Mouse (Mus musculus) fat pad, adult 2 months (tissue): ENCODE results near the gene Ech1.
A peak's percentile ranks its signal among the peaks of the same experiment; 100 is the strongest.

Experiments
- DNase-seq: peaks from one replicate; pipeline ENCODE4 v3.0.0-alpha.2; 2011; ENCODE audit warnings: low read depth, low spot score; ENCODE audit errors: extremely low read depth

Ech1 gene

DNA sequence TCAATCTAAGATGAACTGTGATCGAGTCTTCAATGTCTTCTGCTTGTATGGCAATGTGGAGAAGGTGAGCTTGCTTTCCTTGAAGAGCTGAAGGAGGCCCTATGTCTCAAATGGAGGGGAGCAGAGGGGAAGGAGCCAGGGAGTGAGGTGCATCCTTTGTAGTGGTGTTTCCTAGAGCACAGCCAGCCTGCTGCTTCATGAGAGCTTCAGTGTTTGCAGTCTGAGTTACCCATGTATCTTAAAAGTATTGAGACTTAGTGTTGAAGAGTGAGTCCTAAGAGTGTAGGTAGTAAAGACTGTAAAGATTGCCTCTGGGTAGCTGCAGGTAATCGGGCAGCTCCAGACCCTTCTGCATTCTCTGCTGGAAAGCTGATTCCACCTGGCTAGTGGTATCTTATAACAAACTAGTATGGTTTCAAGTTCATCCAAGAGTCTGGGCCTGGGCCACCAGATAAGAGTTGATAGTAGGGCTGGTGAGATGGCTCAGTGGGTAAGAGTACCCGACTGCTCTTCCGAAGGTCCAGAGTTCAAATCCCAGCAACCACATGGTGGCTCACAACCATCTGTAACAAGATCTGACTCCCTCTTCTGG is 6.1 kb upstream of the Ech1 start:
- no peak for DNase-seq

DNA sequence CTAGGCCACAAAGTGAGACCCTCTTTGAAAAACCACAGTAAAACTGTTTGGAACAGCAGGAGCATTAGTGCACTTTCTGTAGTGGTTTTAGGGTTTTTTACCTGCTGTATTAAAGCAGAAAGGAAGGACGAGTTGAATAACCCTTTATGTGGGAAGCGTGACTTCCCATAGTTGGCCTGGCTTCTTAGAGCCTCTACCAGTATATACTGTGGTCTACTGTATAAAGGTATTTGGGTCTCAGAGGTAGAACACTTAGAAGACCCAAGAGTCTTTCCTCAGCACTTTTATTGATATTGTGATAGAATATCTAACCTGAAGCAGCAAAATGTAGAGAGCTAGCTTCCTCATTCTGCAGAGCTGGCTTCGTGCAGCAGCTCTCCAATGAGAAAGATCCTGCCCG is 5.4 kb upstream of the Ech1 start:
- no peak for DNase-seq

DNA sequence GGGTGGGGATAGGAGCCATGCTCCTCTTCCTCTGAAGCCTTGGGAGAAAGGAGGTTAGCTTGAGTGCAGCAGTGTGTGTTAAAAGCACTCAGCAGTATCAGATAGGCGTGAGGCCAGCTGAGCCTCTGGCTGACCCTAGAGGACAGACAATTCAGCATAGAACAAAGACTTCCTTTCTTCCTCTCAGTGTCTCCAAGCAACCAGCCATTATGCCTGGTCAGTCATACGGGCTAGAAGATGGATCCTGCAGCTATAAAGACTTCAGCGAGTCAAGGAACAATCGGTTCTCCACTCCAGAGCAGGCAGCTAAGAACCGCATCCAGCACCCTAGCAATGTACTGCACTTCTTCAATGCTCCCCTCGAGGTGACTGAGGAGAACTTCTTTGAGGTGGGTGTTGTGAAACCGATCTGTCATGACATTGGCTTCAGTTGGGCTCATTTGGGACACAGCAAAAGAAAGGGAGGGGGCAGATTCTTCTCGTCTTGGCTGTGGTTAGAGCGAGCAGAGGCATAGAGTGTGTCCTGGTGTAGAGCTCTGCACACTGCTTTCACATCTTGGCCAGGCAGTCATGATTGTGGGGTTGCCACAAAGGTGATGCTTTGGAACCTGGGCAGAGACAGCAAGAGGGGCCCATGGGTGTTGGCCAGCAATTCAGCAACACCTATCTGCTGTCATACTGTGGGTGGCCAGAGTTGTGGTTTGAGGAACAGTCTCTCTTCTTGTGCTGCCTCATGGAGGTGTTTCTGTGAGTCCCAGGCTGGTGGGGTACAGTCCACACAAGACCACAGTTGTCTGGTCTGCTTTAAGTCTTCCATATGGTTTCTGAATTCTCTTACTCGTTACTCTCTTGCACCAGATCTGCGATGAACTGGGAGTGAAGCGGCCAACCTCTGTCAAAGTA is 4.4 kb upstream of the Ech1 start:
- DNase-seq = no peak

DNA sequence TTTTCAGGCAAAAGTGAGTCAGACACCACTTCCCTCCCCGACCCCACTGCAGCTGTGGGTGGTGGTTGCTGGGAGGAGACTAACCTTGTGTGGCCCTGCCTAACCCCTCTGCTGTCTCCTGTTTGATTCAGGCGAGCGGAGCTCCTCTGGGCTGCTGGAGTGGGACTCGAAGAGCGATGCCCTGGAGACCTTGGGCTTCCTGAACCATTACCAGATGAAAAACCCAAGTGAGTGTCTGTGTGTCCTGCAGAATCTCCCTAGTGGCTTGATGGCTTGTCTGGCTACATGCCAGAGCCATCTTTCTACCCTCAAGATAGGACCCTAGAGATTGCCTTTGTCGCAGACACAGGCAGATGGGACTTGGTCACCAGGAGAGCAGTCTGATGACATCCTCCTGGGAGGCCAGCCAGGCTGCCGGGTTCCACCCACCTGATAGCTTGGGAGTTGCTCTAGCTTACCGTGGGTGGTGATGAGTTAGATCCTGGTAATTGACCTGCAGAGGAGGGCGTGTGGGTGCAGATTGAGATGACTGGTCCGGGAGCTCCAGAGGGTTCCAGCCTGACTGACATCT is 3.7 kb upstream of the Ech1 start:
- DNase-seq = no peak

DNA sequence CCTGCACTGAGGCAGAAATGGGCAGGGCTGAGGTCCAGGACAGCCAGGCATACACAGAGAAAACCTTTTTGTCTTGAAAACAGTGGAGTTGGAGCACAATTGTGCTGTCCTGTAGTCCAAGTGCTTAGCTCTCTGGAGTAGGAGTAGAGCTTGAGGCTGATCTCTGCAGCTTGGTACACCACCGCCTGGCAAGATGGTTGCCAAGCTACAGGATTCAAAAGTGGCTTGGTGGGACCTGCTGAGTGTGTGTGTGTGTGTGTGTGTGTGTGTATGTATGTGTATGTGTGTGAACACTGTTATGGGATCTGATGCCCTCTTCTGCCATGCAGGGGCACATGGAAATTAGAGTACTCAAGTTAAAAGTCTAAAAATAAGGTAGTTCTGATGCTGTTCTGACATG is 2.5 kb upstream of the Ech1 start:
- DNase-seq = no peak

DNA sequence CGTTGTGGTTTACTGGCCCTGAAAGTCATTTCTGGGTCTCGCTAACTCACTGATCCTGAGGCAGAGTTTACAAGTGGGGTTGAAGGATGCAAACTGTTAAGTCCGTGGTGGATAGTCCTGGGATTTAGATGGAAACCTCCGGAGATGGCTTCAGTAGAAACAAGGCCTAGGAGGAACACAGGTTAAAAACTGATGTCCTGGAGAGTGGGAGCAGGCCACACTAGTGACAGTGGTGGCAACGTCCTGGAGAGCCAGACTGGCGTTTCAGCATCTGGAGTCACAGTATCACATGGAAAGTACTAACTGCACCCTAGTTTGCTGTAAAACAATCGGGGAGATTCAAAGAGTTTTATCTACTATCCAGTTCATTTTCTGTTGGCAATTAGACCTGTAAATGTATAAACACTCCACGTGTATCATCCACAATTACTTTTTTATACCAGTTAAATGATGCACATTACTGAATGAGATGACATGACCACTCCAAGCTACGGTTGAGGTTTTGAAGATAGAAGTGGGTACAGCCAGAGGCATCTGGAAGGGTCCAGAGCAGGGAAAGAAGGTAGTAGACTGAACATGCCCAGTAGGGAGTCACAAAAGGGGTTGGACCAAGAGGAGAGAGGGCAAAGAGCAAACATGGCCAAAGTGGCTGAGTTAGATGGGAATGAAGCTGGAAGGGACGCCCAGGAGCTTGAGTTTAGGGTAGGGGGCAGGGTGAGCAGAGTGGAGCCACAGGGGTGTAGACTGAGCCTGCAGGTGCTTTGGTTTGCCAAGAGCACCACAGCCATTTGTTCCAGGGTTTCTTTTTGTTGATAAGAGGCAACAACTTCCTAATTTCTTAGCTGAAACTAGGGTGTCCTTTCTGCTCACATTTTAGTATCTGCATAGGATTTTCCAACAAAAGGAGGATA is 1.8 kb upstream of the Ech1 start:
- DNase-seq = no peak

DNA sequence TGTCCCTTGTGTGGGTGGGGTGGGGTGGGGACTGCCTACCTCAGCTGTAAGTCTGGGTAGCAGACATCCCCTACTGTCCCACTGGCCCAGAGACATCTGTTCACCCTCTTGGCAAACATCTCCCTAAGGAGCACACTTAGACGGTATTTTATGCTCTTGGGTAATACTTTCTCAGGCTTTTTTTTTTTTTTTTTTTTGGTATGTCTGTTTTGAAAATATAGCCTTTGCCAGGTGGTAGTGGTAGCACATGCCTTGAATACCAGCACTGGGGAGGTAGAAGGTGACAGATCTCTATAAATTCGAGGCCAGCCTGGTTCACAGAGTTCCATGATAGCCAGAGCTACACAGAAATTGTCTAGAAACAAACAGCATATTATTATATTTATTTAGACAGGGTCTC is 1.1 kb upstream of the Ech1 start:
- no peak for DNase-seq

DNA sequence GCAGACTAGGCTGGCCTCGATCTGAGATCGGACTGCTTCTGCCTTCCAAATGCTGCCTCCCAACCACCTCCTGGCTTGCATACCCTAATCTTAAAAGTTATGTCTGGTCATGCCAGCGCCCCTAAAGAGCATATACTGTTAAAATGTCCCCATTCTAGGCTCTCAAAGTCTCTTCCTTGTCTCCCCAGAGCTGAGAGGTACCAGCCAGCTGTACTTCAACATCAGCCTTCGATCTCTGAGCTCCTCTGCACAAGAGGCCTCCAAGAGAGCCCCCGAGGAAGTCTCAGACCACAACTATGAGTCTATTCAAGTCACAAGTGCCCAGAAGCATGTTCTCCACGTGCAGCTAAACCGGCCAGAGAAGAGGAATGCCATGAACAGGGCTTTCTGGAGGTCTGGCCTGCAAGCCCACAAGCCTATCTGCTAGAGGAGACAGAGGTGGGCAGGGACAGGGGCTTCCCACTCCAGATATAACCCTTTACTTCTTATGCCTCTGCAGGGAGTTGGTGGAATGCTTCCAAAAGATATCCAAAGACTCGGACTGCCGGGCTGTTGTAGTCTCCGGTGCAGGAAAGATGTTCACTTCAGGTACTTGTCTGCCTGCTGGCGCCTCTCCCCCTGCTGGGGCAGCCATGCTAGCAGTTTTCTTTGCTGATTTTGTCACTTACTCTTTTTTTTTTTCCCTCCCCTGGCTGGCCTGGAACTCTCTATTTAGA is 827 bp downstream of the Ech1 start:
- DNase-seq = no peak

DNA sequence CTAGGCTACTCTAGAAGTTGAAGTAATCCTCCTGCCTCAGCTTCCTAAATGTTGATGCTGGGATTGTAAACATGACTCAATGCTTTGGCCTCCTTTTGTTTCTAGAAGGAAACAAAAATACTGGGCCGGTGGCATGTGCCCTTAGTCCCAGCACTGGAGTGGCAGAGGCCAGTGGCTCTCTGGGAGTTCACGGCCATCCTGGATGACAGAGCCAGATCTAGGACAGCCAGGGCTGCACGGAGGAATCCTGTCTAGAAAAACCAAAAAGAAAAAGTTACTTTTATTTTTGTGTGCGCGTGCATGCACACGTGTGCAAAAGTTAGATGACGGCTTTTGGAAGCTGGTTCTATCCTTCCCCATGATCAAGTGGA is 1.4 kb downstream of the Ech1 start:
- DNase-seq = no peak

DNA sequence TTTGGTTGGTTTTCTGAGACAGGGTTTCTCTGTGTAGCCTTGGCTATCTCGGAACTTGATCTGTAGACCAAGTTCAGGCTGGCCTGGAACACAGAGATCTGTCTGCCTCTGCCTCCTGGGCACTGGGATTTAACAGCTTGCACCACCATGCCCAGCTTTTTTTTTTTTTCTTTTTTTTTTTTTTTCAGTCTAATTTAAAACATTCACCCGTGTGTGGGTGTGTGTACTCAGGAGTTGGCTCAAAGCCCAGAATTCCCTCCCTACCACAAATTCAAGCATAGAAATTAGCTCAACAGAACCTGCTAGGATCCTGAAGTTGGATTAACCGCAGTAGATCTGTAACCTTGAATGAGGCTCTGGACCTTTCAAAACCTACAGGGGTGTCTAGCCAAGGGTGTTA is 2.3 kb downstream of the Ech1 start:
- peak; percentile 84 for DNase-seq

DNA sequence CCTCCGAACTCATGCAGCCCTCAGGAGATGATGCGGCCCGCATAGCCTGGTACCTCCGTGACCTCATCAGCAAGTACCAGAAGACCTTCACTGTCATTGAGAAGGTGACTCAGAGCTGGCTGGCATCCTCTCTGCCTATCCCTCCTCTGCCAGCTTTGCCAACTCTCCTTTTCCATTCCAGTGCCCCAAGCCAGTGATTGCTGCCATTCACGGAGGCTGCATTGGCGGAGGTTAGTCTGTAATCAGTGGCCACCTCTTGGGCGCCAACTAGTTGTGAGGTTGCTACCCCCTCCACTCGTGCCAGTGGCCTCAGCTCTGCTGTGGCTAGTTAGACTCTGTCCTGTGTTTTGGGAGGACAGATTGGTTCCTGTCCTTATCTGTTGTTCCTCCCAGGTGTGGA is 4.8 kb downstream of the Ech1 start:
- no peak for DNase-seq

DNA sequence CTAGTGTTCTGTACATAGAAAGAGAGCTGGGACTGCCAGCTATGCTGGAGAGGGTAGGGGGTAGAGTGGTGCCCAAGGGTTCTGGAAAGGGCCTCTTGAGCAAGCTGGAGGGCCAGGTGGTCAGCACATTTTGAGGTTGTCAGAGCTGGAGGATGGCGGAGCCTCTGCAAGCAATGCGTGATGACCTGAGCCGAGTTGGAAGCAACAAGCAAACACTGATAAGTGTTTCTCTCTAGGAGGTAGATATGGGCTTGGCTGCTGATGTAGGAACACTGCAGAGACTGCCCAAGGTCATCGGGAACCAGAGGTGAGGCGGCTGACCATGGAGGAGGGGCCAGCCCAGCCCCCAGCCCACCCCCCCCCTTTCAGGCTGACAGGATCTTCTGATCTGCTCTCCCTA is 6.0 kb downstream of the Ech1 start:
- no peak for DNase-seq

DNA sequence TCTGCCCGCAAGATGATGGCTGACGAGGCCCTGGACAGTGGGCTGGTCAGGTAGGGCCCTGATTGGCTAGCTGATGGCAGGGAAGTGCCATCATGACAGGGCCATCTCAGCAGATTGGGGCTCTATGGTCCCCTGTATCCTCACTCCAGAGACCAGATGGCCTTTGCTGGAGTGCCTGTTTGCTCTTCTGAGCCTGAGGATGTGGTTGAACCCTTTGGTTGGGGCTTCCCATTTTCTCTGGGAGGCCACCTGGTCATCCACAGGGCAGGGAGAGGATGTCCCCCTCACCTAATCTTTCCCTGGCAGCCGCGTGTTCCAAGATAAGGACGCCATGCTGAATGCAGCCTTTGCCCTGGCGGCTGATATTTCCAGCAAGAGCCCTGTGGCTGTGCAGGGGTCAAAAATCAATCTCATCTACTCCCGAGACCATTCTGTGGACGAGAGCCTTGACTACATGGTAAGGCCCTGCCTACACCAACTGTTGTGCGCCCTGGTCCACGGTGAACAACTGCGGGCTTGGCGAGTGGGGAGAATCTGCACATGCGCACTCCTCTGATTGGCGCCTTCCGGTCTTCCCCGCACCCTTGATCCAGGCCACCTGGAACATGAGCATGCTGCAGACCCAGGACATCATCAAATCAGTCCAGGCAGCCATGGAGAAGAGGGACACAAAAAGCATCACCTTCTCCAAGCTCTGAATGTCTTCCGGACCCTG is 6.6 kb downstream of the Ech1 start:
- DNase-seq = no peak

DNA sequence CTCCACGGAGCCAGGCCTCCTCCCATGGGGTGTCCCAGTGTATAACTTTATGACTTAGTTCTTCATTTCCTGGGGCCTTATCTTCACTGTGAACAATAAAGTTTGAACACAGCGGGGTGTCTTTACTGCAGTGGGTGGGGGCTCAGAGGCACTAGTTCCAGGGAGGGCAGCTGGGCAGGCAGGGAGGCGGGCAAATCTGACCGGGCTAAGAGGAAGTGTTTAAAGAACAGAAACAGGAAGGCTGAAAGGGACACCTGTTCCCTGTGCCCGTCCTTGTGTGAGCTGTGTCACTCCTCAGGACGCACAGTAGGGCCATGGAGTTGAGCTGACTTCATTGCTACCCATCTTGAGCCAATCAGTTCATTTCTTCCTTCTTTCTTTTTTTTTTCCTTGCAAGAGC is 7.1 kb downstream of the Ech1 start:
- no peak for DNase-seq

DNA sequence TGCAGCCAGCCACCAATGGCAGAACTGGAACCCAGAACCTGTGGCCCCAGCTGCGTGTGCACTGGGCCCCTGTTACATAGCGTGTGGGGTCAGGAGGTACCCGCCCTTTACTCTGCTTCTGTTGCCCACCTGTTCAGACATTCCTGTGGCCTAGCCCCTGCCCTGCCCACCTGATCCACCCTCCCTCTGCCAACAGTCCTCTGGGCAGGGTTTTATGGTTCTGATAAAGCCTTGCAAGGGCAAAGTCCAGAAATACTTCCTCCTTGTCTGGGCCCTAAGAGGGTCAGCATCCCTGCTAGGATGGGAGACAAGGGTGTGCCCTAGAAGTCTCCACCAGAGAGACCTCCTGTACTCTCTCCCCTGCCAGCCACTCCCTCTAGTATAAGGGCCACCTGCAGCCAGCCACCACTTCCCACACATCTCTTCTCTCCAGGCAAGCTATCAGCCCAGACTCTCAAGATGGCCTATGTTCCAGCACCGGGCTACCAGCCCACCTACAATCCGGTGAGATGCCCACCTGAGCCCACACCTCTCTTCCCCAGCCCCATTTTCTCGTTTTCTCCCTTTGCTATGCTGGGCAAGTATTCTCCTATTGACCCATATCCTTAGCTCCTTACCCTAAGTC is 8.8 kb downstream of the Ech1 start, which contains the start of gene Lgals4:
Gene Lgals4, plus strand, starts transcription at position 132 of the 625 bp plus-strand sequence.
- no peak for DNase-seq

DNA sequence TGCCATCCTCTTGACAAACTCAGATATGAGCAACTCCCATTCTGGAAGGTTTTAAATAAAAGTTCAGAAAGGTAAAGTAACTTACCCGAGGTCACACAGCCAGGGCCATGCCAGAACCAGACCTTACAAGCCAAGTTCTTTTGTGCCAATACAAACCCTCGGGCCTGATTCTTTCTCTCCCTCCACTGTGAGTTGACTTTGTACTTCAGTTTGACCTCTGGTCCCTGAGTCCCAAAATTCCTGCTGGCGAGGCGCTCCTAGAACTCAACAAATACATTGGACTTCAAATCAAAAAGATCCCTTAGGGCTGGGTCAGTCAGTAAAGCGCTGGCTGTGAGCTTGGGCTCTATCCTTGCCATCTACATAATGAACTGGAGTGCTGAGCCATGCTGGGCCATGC is 11.9 kb downstream of the Ech1 start:
- DNase-seq = no peak

DNA sequence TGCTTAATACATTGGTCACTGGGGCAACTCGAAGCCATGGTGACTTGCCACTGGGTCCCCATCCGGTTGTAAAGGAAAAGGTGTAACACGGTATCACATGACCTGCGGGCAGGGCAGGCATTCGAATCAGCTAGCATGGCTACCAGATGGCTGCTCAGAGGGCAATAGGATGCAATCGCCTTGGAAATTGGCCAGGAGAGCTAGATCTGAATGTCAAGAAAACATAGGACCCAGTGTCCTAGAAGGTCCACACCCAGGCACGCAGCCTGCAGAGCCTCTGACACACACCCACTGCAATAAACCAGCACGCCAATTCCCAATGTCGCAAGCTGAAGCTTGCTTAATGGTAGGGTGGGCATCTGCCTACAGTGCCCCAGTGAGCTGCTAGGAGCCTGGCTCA is 13.3 kb downstream of the Ech1 start:
- DNase-seq = peak; percentile 92

DNA sequence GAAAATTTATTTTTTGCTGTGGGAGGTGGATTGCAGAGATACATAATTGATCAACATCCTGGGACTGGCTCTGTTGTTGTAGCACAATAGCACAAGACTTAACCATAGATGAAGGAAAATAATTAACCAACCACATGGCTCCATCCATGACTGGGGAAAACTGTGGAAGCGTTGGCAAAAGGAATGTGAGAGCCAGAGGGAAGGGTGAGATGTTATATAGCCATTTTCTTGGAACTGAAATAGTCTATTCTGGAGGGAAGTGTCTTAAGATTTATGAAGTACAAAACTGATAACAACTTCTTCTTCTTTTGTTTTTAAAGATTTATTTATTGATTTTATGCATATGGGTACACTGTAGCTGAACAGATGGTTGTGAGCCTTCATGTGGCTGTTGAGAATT is 22.3 kb downstream of the Ech1 start:
- DNase-seq = no peak

DNA sequence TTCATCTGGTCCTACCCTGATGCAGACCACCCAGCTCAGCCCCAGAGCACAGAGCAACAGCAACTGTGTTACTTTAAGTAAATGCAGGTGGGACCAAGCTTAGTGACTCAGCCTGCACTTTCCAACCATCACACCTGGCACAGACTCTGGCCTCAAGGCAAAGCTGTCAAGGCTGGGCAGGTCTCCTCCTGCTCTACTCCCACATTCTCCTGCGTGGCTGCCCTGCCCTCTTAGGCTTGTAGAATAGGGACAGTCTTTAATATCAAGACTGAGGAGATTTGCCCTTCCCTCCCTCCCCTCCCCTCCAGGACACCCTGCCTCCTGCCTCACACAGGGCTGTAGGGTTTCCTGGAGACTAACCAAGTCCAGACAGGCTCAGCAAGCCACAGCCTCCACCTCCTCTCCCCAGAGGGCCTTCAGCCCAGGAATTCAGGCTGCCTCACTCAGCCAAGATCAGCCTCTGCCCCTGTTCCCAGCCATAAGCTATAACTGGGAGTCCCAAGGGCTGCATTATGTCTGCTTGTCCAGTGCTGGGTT is 24.8 kb downstream of the Ech1 start:
- peak; percentile 97 for DNase-seq
